Mouse (Mus musculus) fat pad, adult 2 months (tissue): Measurements from ENCODE around the gene Sdf2.
"Not testable (repeated sequence)": the region's sequence is repeated elsewhere in the genome, so short reads cannot be mapped to it uniquely, and the experiment has no call there.

Experiments used
- DNase-seq: peaks from one replicate; pipeline ENCODE4 v3.0.0-alpha.2; 2011; ENCODE audit warnings: low read depth, low spot score; ENCODE audit errors: extremely low read depth

Gene Sdf2

DNA sequence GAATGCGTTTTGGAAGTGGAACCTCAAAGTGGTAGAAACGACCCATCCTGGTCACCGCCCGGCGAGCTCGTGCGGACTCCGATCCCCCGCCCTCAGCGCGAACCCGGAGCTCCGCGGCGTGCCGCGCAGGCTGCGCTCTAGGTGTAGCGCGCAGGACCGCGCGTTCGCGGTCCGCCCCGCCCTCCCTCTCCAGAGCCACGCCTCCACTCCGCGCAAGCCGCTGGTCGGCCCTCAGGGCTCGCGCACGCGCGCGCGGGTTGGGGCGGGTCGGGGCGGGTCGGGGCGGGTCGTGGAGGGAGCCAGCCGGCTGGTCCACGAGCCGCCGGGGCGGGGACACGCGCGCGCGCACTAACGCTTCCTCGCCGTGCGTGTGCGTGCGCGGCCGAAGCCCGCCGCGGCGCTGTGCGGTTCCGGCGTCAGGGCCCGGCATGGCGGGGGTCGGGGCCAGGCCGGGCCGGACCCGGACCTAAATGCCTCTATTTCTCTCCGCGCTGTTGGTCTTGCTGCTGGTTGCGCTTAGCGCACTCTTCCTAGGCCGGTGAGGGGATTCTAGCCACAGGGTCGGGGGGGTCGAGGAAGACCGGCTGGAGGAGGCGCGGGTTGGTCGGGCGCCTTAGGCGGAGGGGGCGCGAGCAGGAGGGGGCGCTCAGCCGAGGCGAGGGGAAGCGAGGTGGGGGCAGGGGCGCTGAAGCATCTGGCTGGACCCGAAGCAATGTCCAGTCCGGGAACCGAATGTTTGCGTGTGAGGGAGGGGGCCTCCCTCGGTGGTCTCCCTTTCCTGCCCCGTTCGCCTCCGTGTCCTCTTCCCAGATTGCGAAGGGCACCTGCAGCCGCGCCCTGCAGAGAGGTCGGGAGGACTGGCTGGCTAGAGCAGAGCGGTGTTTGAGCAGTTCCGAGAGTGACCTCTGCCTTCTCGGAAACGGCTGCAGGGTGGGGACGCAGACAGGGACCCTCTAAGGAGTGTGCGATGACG, 16.1 kb downstream of the Sdf2 start, which contains the start of gene 2610507B11Rik:
TSS of gene 2610507B11Rik (plus strand) at position 373 of the 973 bp plus-strand sequence.
- no peak for DNase-seq

DNA sequence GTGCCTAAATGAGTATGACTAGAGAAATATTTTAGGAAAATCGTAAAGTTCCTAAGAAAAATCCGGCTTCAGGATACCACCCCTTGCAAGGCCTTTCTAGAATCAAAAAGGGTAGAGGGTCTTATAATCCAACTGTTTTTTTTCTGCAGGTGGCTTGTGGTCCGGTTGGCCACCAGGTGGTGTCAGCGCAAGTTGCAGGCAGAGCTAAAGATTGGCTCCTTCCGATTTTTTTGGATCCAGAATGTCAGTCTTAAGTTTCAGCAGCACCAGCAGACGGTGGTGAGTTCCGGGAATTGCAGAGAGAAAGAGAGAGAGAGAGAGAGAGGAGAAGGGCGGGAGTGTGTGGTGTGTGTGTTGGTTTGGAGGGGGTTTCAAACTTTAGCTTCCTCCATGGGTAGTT, 17.0 kb downstream of the Sdf2 start:
- DNase-seq: no peak

DNA sequence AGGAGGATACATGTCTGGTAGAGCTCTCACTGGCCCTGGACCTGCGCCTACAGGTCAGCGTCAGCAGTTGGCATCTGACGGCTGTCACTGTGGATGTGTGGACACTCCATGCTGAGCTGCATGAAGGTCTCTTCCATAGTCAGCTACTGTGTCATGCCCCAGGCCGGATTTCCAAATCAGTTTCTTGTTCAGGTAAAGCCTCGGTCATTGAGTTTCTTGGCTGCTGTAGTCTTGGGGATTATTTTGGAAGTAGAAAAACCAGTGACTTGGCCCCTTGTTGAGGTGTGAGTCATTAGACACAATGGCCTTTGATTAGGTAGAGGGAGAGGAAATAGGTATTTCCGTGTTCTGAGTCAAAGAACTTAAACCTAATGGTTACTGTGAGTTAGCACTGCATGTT, 20.0 kb downstream of the Sdf2 start:
- DNase-seq: peak; percentile 98

DNA sequence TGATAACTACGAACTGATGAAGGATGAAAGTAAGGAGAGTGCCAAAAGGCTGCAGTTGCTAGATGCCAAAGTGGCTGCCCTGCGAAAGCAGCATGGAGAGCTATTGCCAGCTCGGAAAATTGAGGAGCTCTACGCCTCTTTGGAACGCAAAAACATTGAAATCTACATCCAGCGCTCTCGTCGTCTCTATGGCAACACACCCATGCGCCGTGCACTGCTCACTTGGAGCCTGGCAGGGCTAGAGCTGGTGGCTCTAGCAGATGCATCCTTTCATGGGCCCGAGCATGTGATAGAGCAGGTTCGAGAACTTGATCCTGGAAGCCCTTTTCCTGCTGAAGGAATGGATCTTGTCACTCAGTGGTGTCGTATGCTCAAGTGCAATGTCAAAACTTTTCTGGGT, 26.4 kb downstream of the Sdf2 start:
- no peak for DNase-seq

DNA sequence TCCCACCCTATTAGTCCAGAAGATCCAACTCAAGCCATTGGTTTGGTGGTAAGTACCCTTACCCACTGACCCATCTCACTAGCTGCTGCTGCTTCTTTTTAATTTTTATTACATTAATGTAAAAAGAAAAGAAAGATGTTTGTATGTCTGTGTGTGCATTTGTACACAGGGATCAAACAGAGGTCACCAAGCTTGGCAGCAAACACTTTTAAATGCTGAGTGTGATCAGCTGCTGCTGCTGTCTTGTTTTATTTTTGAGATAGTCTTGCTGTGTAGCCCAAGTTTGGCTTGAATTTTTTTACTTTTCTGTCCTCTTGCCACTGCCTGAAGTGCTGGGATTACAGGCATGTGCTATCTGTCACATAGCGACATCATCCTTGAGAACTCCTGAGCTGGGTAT, 30.1 kb downstream of the Sdf2 start:
- DNase-seq: no peak

DNA sequence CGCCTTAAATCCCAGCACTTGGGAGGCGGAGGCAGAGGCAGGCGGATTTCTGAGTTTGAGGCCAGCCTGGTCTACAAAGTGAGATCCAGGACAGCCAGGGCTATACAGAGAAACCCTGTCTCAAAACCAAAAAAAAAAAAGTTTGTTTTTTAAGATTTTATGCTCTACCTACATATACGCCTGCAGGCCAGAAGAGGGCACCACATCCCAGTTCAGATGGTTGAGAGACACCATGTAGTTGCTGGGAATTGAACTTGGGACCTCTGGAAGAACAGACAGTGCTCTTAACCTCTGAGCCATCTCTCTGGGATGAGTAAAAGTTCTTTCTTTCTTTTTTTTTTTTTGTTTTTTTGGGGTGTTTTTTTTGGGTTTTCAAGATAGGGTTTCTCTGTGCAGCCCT, 30.6 kb downstream of the Sdf2 start:
- DNase-seq: not testable (repeated sequence)

DNA sequence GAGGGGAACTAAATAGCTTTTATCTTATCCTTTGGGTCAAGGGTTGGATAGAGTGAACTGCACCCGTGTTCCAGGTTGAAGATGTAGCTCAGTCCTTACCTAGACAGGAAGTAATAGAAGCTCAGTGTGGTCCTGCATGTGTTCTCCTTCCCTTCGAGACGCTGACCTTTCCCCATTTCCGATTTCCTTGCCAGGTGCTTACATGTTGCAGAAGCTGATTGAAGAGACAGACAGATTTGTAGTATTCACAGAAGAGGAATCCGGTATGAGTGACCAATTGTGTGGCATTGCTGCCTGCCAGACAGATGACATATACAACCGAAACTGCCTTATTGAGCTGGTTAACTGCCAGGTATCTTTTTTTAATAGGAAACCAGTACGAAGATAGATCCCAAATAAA, 33.3 kb downstream of the Sdf2 start:
- no peak for DNase-seq

DNA sequence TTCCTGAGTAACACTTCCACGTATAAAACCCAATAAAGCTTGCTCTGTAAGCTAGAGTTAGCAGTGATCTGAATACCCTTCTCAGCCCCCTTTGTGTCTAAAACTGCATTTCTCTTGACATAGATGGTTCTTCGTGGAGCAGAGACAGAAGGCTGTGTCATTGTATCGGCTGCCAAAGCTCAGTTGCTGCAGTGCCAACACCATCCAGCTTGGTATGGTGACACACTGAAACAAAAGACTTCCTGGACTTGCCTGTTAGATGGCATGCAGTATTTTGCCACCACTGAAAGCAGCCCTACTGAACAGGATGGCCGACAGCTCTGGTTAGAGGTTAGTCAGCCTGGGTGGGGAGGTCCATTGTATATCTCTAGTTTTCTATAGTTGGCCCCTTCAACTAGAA, 34.0 kb downstream of the Sdf2 start:
- no peak for DNase-seq

DNA sequence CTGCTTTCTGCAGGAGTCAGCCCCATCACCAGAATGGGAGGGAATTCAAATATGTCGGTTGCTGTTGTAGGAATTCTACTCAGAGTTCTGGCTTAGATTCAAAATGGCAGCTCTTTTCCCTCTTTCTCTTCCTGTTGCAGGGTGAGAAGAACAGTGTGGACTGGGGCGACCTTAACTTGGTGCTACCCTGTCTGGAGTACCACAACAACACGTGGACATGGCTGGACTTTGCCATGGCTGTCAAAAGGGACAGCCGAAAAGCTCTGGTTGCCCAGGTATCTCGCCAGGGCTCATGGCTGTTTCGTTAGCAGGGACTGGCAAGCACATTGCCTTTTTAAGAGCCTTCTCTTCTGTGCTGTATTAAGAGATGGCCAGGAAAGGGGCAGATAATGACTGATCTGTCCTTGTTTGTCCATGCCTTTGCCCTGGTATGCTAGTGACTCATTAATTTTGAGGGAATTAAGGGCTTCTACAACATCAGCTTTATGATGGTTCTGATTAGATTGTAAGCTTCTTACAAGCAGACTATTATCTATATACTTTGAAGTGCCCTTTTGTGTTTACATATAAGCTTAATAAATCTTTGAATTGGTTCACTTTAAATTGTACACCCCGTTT, 43.7 kb downstream of the Sdf2 start:
- DNase-seq: no peak

DNA sequence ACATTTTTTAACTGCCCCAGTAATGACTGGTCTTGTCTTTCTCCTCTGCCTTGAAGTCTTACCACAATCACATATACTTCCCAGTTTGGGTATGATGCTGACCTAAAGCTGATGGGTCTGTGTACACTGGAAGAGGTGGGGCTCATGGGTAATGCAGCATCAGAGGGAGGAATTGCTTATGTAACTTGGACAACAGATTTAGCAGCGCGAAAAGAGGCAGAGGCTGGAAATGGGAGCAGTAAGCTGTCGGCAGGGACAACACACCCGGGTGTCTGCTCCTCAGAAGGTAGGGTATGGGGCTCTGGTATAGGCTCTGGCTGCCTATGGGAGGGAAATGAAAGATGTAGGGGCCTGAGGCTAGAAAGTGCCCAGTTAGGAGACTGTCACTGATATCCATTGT, 45.1 kb downstream of the Sdf2 start, which contains the start of gene BC030499:
TSS of gene BC030499 (plus strand) at position 188 of the 400 bp plus-strand sequence.
- no peak for DNase-seq

DNA sequence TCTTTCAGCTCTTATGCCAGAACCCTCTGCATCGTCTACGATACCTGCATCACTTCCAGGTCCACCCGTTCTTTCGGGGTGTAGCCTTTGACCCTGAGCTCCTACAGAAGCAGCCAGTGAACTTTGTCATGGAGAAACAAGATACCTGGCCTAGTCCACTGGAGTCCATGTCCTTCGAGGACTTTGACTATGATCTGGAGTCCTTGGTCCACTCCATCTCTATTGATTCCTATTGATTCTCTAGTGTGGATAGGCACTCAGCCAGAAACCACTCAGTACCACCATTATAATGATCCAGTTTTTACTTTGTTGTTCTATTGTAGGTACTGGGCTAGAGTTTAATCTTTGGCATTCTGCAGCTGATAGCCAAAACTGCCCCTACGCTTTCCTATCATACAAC, 49.0 kb downstream of the Sdf2 start:
- no peak for DNase-seq

DNA sequence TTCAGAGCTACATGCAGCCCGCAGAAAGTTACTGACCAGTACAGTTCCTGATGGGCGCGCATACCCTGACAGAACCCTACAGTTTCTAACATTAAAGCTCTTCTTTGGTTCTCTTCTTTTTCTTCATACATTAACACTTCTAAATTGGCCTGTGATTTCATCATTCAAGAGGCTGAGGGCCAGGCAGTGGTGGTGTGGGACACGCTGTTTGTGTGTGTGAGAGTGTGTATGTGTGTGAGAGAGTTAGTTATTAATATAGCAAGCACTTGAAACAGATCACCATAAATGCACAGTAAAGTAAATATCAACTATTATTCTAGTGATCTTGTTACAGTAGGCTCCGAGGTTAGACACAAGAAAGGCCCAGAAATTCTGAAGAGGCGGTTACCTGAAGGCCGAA, 55.4 kb downstream of the Sdf2 start:
- DNase-seq: no peak

DNA sequence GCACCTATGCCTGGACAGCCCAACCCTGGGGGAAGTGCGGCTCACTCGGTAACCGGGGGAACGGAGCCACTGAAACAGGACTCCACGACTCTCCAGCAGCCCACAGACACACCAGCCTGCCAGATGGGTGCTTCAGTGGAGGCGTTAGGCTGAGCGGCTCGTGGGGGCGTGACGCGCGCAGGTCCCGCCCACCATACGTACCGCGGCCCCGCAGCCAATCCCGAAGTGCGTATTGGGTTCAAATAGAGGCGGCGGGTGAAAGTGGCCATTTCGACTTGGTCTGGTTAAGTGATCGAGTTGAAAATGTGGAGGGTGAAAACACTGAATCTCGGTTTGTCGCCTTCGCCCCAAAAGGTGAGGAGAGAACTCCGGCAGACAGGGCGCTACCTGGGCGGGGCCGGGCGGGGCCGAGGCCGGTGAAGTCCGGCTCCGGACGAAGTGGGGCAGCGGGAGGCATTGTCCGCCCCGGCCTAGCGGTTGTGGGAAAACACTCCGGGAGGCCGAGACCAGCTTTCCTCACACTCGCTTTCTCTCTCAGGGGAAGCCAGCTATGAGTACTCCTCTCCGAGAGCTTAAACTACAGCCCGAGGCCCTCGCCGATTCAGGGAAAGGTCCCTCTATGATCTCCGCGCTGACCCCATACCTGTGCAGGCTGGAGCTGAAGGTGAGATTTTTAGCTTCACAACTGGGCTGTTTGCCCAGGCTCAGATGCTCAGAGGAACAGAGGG, 56.0 kb downstream of the Sdf2 start, which contains the start of gene Spag5:
TSS of gene Spag5 (plus strand) at position 173 of the 728 bp plus-strand sequence.
- peak; percentile 21 for DNase-seq
